Mouse (Mus musculus) embryo, embryonic 11.5 days (tissue): ENCODE results near the gene Hoxc5.

Source experiments
- DNase-seq: peaks from one replicate; pipeline ENCODE4 v3.0.0-alpha.2; 2012; ENCODE audit warnings: low read depth, low spot score

Hoxc5 gene

GRCm38 (mm10) chr15:102945185-102946077 is 21.8 kb upstream of the Hoxc5 start:
- no peak for DNase-seq

- no peak for DNase-seq
Measured at GRCm38 (mm10) chr15:102947276-102947675, 20.0 kb upstream of the Hoxc5 start.

- DNase-seq, result no peak
Measured at GRCm38 (mm10) chr15:102948842-102949241, 18.4 kb upstream of the Hoxc5 start.

GRCm38 (mm10) chr15:102949696-102950095 is 17.5 kb upstream of the Hoxc5 start:
- DNase-seq, result no peak

GRCm38 (mm10) chr15:102950877-102951276 is 16.4 kb upstream of the Hoxc5 start:
- no peak for DNase-seq

- DNase-seq, result no peak
Measured at GRCm38 (mm10) chr15:102953561-102953960, 13.7 kb upstream of the Hoxc5 start.

GRCm38 (mm10) chr15:102954192-102955006 is 12.8 kb upstream of the Hoxc5 start, which contains the start of gene Hoxc11:
Gene Hoxc11, plus strand, starts transcription at chr15:102954427.
- no peak for DNase-seq

- no peak for DNase-seq
Measured at GRCm38 (mm10) chr15:102955007-102955382, 12.2 kb upstream of the Hoxc5 start.

- DNase-seq, result no peak
Measured at GRCm38 (mm10) chr15:102955833-102956640, 11.2 kb upstream of the Hoxc5 start.

- no peak for DNase-seq
Measured at GRCm38 (mm10) chr15:102956906-102957305, 10.3 kb upstream of the Hoxc5 start.

GRCm38 (mm10) chr15:102959663-102960191 is 7.5 kb upstream of the Hoxc5 start:
- no peak for DNase-seq

- DNase-seq, result no peak
Measured at GRCm38 (mm10) chr15:102961728-102962127, 5.5 kb upstream of the Hoxc5 start.

GRCm38 (mm10) chr15:102962492-102962891 is 4.8 kb upstream of the Hoxc5 start:
- no peak for DNase-seq

GRCm38 (mm10) chr15:102963259-102963658 is 4.0 kb upstream of the Hoxc5 start:
- DNase-seq, result no peak

- no peak for DNase-seq
Measured at GRCm38 (mm10) chr15:102963671-102964640, 3.3 kb upstream of the Hoxc5 start.

- no peak for DNase-seq
Measured at GRCm38 (mm10) chr15:102965003-102965891, 2.0 kb upstream of the Hoxc5 start.

- peak; percentile 93 for DNase-seq
Measured at GRCm38 (mm10) chr15:102965892-102966775, 1.1 kb upstream of the Hoxc5 start.

- DNase-seq, result no peak
Measured at GRCm38 (mm10) chr15:102966776-102967311, 399 bp upstream of the Hoxc5 start, which contains the start of gene Hoxc10. Gene Hoxc10, plus strand, starts transcription at chr15:102966796.
